Mouse (Mus musculus): ENCODE results near the gene Pla2g4f.

GRCm38 (mm10) chr2:120252644-120253043 lies 61.3 kb downstream of the Pla2g4f start:
- no peak for TF ChIP-seq POLR2A (IDR thresholded peaks at IDR 0.05; ENCODE audit: borderline replicate concordance, extremely low read depth, low read depth, low read length)
- TF ChIP-seq CTCF (IDR thresholded peaks at IDR 0.05; ENCODE audit: insufficient read depth, low read length), result no peak
